Mouse (Mus musculus) brain, adult 2 months (tissue): ENCODE data around the gene Rnf41.

Experiments used
- DNase-seq: peaks from one replicate; pipeline ENCODE4 v3.0.0; 2011; ENCODE audit warnings: low read depth, low spot score

Rnf41 gene

DNA sequence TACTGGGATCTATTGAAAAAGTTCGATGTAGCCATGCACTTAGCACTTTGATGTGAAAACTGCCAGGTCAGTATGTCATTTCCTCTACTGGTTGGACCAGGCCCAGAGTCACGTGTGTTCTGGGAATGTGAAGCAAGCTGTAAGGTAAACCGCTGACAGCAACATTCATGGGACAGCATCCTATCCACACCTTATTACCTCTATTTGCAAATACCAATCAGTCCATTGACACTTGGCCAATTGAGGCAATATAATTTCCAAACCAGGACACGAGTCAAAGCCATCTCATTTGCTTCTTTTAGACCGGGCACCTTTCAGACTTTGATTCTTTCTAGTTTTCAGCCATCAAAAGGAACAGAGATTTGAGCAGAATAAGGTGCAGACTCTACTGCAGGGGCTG is 17.6 kb downstream of the Rnf41 start:
- no peak for DNase-seq

DNA sequence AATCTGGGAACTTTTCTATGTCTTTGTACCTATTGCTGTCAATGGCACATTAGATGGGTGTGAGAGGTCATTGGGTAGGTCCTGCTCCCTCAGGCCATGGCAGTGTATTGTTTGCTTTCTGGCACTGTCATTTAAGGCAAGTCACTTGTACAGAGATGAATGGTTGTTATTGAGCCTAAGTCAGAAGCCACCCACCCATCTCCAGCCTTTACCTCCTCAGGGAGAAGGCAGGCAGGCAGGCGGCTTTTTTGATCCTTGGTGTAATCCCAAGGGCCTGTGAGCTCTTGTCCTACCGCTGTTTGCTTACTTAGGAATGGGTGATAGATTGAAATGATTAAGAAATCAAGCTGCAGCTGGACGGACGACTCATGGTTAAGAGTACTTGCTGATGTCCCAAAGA is 18.0 kb downstream of the Rnf41 start:
- no peak for DNase-seq

DNA sequence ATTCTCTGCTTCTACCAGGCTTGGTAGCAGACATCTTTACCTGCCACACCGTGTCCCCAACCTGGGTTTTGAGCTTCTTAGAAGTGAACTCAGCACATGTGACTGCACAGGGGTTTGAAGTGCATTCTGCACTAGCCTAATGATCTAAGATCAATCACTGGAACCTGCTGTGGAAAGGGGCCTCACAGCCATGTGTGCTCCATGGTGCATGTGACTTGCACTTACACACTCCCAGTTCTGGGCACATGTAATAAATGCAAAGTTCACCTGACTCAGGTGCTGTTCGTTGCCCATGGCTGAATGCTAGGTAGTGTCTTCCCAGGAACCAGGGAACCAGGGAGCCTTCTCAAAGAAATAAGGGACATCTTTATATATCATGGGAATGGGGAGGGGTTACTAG is 22.0 kb downstream of the Rnf41 start:
- no peak for DNase-seq

DNA sequence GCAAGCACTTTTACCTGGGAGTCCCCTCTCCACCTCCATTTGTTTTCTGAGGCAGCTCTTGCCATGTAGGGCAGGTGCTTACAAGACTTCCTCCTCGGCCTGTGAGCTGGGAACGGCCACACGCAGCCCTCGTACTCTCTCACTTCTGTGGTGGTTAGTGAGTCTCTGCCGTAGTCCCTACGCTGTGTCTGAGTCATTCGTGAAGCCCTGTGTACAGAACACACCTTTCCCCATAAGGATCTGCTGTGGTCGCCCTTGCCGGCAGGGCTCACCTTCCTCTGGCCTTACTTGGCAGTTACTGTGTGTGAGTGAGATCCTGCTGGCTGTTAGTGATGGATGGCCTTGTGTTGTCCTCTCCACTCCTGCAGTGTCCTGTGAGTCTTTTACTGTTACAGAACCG is 23.2 kb downstream of the Rnf41 start:
- DNase-seq, result peak; percentile 31

DNA sequence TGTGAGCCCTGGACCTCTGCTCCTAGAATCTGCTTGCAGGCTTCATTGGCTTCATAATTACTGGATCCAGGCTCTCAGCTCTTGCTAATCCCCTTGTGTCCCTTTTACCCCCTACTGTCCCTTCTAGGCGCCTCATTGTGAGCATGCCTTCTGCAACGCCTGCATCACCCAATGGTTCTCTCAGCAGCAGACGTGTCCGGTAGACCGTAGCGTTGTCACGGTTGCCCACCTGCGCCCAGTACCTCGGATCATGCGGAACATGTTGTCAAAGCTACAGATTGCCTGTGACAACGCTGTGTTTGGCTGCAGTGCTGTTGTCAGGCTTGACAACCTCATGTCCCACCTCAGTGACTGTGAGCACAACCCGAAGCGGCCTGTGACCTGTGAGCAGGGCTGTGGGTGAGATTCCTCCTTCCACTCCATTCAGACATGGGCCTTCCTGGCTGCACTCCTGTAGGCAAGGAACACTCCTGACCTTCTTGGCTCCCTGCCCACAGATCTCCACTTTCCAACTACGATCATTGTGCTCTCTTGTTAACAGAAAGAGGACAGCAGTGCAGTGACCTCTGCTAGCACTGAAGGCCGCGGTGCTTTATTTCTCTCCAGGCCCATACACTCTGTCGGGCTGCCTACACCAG is 23.8 kb downstream of the Rnf41 start:
- peak; percentile 84 for DNase-seq

DNA sequence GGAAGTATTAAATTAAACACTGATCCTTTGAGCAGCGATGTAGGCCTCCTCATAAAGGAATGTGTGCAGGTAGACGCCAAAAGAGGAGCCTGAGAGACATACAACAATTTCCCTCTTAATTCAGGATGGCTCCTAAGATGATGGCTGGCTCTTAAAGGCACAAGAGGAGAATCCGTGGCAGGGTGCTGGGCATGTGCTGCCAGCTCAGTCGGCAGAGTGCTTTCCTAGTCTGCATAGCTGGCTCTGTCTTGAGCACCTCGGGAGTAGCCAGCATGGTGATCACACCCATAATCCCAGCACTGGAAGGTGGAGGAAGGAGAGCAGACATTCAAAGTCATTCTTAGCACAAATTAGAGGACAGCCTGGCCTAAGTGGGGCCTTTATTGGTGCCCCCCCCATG is 24.4 kb downstream of the Rnf41 start:
- DNase-seq, result peak; percentile 50

DNA sequence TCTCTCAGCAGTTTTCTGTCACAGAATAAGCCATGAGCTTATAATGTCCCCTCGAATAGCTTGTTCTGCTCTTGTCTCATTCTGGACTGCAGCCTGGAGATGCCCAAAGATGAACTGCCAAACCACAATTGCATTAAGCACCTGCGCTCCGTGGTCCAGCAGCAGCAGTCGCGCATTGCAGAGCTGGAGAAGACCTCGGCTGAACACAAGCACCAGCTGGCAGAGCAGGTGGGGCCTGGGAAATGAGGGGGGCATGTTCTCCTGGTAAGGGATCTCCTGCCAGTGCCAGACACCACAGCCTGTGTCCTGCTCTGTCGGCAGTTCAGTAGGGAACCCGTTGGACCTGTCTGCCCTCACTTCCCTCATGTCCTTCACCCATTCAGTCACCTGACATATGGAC is 24.9 kb downstream of the Rnf41 start:
- DNase-seq, result peak; percentile 89

DNA sequence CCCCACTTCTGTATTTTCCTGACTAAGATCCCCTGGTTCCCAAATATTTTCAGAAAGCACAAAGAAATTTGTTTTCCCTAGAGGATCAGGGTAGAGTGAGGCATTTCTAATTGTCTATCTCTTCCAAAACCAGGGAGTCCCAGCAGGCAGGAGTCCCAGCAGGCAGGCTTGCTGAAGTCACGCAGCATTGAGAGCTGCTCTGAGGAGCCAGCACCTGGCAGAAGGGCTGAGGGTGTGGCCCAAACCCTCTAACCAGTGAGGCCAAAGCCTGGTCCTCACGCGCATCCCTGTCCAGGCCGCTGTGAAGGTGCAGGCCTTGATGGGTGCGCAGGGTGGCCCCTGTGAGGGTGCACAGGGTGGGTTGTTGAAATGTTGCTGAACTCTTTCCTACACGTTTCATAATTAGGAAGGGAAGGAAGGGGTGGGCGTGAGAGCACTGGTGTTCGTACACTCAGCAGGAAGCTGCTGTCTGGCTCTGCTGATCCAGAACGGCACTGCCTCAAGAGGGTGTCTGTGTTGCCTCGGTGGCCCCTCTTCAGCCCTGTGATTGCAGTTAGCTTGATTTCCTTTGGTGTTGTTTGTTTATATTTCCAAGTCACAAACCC is 27.3 kb downstream of the Rnf41 start:
- DNase-seq, result peak; percentile 63

DNA sequence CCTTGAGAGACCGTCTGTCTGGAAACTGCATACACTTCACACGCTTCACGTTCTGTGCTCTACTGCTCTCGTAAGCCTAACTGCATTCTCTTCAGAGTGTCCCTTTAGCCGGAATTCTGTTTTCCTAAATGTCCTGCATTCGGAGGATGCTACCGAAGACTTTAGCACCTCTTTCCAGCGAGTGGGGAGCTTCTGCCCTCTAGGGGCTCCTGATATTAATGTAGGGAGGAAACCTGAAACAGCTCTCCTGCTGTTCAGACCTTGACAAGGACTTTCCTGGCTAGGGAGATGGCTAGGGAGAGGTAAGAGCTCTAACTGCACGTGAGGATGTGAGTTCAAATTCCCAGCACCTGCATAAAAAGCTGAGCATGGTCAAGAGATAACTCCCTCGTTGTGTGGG is 28.9 kb downstream of the Rnf41 start:
- peak; percentile 83 for DNase-seq

DNA sequence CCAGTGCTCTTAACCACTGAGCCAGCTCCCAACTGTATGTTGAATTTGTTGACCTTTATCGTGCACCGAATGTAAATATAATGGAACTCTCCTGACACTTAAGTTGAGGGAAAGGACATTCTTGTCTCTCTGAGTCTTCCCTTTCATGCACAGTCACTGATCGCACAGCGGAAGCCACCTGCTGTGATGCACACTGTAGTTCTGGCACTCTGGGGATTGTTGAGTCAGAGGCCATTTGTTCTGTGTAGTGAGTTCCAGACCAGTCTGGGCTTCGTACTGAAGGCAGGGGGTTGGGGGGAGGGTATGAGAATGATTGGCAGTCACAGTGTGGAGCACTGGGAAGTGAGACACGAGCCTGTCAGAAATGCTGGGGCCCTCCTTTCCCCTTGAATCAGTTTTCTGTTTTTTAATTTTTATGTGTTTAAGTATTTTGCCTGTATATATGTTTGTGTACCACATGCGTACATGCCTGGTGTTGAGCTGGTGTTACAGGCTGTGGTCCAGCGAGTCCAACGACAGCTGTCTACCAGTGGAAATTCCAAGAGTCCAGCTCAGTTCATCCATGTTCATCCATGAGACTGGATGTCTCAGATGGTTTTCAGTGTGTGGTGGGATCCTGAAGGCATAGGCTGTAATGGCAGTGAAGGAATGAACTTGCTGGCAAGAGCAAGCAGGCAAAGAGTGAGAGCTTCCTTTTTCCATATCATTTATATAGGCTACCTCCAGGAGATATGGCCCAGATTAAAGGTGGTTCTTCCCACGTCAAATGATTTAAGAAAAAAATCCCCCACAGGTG is 30.1 kb downstream of the Rnf41 start:
- DNase-seq, result peak; percentile 74

DNA sequence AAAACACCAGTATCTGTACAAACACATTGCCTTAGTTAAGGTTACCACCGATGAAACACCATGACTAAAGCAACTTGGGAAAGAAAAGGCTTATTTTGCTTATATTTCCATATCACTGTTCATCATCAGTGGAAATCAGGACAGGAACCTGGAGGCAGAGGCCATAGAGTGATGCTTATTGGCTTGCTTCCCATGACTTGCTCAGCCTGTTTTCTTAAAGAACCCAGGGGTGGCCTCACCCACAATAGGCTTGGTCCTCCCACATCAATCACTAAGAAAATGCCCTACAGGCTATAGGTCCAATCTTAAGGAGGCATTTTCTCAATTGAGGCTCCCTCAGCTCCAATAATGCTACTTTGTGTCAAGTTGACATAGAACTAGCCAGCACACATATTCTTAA is 31.3 kb downstream of the Rnf41 start:
- DNase-seq, result no peak

DNA sequence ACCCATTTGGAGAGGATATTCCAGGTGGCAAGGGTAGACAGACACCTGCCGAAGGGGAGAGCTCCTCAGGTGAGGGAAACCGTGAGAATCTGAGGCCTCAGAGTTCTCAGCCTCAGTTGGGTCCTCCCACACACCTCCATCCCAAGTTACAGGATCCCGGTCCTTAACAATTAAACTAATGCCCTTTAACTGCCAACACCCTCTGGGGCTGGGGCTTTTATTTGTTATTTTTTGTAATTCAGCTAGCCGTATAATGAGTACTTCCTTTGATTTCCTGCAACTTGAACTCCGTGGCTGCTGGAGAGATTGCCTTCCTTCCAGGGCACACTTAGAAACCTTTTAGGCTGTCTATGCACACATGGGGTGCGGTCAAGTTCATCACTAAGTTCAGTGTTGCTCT is 32.9 kb downstream of the Rnf41 start:
- no peak for DNase-seq

DNA sequence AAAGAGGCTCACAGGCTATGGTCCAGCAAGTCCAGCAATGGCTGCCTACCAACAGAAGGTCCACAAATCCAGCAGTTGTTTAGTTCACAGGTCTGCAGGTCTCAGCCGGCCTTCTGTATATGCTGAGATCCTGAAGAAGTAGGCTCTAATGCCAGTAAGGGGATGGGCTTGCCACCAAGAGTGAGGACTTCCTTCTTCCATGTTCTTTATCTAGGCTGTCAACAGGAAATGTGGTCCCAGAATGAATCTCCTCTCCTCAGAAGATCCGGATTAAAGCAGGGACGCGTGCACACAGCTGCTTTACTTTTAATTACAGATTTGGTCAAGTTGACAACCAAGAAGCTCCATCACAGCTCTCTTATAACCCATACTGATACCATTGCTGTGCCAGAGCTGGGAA is 34.0 kb downstream of the Rnf41 start:
- DNase-seq, result no peak

DNA sequence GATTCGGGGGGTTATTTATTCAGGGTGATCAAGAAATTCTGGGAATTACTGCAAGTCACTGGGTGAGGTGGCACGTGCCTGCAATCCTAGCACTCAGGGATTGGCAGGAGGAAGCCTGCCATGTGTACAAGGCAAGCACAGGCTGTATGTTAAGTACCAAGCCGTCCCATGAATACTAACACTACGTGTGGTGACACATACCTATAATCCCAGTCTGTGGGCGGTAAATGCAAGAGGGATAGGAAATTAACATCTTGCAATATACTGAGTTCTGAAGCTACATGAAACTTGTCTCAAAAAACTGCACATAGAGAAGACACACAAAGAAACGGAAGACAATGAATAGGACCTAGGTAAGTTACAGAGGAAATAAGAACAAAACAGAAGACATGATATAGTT is 39.6 kb downstream of the Rnf41 start:
- no peak for DNase-seq

DNA sequence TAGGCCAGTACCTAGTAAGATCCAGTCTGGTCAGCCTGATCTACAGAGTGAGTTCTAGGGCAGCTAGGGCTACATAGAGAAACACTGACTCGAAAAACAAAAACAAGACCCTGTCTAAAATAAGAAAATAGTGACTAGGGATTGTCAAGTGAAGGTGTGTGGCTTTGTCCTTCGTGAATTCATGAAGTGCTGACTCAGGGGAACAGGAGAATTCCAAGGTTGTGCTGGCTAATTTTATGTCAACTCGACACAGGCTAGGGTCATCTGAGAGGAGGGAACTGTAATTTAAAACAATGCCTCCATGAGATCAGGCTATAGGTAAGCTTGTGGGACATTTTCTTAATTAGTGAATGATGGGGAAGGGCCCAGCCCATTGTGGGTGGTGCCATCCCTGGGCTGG is 43.0 kb downstream of the Rnf41 start:
- no peak for DNase-seq

DNA sequence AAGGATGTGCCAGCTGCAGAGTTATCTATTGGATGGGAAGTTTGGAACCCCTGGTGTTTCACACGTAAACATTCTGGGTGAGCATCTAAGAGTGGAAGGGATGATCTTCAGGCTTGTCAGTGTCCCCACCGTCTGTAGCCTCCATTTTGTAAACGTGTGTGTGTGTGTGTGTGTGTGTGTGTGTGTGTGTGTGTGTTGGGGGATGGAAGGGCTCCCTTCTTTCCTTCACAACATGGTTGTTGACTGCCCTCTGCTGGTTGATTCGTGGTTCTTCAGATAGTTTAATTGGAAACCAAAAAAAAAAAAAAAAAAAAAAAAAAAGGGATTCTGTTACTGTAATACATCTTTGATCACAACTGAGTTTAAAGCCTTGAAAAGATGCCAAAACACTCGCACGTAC is 43.8 kb downstream of the Rnf41 start:
- DNase-seq, result peak; percentile 96

DNA sequence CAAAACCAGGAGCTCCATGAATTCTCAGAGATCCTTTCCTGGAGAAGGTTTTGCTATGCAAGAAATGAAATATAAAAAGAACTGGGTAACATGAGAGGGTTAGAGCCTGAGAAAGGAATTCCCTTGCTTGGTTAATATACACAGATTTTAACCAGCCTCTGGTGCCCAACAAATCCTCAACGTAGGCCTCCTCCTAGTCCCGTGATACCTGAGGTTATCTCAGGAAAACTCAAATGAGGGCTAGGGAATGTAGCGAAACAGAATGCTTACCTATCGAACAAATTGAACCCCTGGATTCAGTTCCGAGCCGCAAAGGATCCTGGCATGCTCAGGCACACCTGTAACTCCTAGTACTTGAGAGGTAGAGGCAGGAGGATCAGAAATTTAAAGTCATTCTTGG is 46.2 kb downstream of the Rnf41 start:
- DNase-seq, result no peak

DNA sequence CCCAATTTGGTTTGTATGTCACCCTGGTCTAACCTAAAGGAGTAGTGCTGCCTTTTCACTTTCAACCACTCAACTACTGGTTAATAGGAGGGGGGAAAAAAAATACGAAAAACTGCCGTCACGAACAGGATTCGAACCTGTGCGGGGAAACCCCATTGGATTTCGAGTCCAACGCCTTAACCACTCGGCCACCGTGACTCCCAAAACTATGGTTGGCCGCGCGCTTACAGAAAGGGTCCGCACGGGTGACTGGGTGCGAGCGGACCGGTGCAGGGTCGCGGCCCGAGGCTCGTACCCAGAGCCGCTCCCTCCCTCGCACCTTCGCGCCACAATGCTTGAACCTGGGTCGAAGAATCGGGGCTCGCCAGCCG is 46.9 kb downstream of the Rnf41 start:
- peak; percentile 91 for DNase-seq

DNA sequence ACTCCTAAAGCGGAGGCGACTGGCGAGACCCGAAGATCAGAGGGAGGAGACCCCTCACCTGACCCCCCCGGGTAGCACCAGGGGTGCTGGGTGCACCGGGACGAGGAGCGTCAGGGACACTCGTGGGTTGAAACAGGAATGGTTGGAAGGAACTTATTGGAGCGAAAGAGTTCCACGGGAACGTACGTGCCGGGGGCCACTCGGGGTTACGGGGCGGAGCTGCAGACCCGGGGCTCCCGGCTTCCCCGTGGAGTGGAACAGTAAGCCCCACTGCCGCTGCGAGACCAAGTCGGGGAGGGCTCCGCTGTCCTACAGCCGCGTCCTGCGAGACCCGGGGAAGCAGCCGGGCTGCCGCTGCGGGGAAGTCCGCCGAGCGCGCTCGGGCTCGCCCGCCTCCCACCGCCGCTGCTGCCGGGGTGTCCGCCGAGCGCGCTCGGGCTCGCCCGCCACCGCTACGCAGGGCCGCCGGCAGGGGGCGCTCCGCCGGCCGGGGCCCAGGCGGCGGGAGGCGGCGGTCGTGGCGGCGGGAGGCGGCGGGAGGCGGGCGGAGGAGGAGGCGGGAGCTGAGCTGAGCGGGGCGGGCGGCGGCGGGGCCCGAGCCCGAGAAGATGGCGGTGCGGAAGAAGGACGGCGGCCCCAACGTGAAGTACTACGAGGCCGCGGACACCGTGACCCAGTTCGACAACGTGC is 47.4 kb downstream of the Rnf41 start, which contains the start of gene Smarcc2:
TSS of gene Smarcc2 (plus strand) at position 530 of the 690 bp plus-strand sequence.
- DNase-seq, result peak; percentile 81

DNA sequence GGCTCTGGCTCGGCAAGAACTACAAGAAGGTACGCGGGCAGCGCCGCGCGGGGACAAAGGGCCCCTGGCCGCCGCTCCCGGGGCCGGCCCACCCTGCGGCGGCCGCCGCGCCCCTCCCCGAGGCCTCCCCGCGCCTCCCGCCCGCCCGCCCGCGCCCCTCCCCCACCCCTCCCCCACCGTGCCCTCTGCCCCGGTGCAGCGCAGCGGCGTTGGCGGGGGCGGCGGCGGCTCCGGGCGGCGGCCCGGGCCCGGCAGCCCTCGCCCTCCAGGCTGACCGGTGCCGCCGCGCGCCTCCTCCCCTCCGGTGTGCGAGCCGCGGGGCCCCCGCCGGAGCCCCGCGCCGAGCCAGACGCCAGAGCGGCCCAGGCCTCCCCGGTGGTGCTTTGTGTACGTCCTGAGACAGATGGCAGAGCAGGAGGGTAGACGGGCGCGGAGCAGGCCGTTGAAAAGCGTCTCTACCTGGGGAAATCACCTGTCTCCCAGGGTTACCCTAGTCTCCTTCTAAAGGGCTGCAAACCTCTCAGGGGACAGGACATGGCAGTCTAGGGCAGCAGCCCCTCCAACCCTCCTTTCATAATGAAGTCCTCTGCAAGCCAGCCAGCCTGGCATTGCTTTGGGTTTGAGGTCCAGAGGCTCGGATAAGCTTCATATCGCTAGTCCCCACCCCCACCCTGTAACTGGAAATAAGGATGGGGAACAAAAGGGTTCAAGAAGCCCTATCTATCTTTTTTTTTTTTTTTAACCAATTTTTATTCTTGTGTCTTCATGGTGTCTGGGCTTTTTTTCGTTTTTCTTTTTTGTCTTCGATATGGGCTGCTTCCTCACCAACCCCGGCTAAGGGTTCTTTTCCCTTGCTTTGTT is 48.2 kb downstream of the Rnf41 start:
- peak; percentile 60 for DNase-seq

DNA sequence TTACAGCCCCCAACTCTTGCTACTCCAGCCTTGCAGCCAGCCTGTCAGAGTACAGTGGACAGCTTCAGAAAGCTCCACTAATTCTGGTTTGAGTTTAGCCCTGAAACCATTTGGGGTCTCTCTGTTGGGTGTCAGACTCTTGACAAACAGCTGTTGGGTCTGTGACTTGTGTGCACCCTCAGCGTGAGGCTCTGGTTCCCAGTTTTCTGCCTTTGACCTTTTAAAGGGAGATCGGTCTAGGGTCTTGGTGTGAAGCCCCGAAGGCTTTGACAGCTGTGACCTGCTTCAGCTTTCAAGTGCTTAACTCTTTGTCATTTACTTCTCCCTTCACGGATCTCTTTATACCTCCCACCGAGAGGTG is 48.8 kb downstream of the Rnf41 start:
- no peak for DNase-seq

DNA sequence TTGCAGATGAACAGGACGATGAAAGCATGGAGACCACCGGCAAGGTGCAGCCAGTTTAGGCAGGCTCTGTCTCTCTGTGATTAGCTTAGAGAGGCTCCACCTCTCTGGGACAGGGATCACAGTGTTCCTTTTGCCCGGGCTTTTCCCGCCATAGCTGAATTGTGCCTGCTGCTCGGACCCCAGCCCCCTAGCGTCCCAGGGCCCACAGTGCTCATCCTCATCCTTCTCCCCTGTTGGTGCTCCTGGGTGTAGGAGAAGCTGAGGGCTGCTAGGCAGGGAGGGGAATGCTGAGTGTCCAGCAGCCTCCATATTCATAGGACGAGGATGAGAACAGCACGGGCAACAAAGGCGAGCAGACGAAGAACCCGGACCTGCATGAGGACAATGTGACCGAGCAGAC is 62.9 kb downstream of the Rnf41 start:
- no peak for DNase-seq
